Mouse (Mus musculus) frontal cortex, adult (tissue): ENCODE data around the gene Aldh1a2.

Experiments
- ATAC-seq: cut with Nextera tagmentation; 2 replicates; pipeline ENCODE4 v1.9.2; 2017; ENCODE audit warnings: mild to moderate bottlenecking, moderate library complexity, mixed read lengths; ENCODE audit not compliant: low TSS enrichment

The Aldh1a2 gene

GRCm38 (mm10) chr9:71289810-71290209, 74.2 kb downstream of the Aldh1a2 start:
- ATAC-seq = no peak

GRCm38 (mm10) chr9:71290730-71291129, 75.1 kb downstream of the Aldh1a2 start:
- no peak for ATAC-seq

DNA sequence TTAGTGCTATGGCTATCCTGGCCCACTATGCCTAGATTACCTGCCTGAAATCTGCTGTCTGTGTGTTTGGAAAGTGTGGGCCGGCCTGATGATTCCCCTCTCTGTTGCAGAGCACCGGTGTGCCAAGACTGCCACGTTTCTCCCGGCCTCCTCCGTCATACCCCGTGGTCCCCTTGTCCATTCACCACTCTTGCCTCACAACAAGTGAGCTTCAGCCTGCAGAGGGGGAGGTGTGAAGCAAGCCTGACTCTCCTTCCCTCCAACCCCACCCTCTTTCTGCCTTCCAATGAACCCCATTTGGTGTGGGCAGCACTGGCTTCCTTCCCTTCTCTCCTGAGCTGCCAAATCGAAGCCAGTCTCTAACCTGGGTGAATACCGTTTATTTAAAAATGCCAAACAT, 79.9 kb downstream of the Aldh1a2 start:
- ATAC-seq = no peak

DNA sequence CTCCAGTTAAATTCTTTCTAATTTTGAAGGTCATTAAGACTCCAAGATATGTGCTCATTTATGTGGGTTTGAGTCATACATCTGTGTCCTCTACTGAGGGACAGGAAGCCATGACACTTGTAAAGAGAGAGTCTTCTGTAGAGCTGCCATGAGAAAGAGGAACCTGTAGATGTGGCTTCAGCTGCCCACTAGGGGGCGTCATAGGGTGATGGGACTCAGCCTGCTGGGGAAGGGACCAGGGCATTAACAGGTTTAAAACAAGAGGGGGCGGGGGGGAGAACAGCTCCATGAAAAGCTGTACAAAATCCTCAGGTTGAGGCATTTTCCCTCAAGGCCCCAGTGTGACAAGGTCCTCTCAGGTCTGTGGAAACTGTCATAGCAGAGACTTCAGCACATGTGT, 88.0 kb downstream of the Aldh1a2 start:
- no peak for ATAC-seq

DNA sequence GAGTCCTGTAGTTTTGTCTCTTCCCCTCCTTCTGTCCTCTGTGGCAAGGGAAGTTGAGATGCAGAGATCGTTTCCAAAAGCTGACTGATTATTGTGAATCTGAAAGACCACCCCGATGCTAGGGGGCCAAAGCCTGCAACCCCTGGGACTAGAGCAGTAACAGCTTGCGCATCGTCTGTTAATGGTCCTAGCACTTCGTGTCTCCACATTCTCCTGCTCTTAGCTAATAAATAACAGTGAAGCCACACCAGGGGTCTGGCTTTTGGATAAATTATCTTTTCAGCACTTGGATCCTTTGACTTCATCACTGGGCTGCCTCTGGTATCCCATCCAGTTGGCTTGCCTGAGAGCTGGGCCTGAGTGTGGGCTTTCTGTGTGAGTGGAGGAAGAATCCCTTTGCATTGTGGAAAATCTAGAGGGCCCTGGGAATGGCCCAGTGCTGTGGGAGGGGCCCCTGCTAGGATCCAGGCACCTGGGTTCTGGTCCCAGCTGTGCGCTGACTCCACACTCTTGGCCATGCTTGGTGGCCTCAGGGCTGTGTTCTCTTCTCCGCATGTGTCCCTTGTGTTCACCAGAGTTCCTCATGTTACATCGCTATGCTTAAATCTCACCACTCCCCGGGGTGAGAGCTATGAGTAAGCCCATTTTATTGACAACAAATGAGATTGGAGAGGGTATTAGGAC, 91.7 kb downstream of the Aldh1a2 start:
- ATAC-seq = no peak

- no peak for ATAC-seq
Measured at GRCm38 (mm10) chr9:71315960-71316359, 100.4 kb downstream of the Aldh1a2 start.

GRCm38 (mm10) chr9:71317096-71317920, 101.7 kb downstream of the Aldh1a2 start:
- ATAC-seq = no peak

- no peak for ATAC-seq
Measured at GRCm38 (mm10) chr9:71317921-71318241, 102.3 kb downstream of the Aldh1a2 start.

DNA sequence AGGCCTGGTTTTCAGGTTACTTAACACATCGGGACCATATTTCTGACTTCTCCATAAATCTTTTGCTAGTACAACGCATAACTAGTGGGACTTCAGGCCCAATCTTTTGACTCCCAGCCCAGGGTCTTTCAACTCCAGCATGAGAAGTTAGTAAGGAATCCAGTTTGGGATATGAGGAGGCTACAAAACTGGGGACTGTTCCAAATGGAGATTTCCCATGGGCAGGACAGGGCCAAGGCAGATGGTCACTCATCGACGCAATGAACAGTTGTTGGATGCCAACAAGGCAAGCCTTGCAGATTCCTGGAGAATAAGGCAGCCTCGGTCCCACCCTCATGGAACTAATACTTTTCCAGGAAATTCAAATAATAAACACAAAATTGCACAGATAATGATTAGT, 104.2 kb downstream of the Aldh1a2 start:
- ATAC-seq = no peak

DNA sequence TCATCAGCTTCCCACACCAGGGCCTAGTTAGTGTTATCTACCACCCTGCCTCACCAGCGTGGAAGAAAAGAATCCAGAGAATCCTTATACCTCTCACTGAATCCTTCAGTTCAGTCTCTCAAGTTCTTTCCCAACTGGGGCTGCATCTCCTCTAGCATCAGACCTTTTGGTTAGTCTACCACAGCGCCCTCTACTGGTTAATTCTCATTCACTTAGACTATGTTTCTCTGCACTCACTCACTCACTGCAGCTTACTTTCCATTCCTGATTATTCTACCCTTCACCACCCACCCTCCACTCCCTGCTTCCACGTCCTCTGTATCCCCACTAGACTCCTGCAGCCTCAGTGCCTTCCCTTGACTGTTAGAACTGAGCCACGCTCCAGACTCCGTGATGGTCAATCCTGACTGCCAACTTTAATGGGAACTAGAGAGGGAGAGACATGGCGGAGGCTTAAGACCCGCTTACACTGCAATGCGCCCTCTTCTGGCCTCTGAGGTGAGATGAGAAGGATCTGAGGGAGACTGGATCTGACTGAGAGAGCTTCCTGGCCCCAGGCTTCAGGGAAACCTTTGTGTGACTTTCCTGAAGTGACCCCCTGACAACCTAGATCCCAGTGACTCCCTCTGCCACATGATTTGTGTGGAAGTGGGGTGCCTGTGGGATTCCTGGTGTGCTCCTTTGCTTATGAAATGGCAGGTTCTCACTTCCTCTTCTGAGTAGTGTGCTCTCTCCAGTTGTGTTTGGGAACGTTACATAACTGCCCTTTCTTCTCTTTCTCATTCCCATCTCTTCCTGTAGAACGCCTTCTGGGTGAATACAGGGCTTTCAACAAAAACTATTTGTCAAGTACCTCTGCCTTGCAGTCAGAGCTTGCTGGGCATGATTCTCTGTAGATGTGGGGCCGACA, 104.9 kb downstream of the Aldh1a2 start:
- no peak for ATAC-seq

GRCm38 (mm10) chr9:71321436-71321835, 105.8 kb downstream of the Aldh1a2 start:
- ATAC-seq = no peak

- no peak for ATAC-seq
Measured at GRCm38 (mm10) chr9:71321871-71322270, 106.3 kb downstream of the Aldh1a2 start.

- ATAC-seq = no peak
Measured at GRCm38 (mm10) chr9:71323303-71323952, 107.8 kb downstream of the Aldh1a2 start.

GRCm38 (mm10) chr9:71324060-71324459, 108.5 kb downstream of the Aldh1a2 start:
- no peak for ATAC-seq

- ATAC-seq = no peak
Measured at GRCm38 (mm10) chr9:71326261-71326660, 110.7 kb downstream of the Aldh1a2 start.

DNA sequence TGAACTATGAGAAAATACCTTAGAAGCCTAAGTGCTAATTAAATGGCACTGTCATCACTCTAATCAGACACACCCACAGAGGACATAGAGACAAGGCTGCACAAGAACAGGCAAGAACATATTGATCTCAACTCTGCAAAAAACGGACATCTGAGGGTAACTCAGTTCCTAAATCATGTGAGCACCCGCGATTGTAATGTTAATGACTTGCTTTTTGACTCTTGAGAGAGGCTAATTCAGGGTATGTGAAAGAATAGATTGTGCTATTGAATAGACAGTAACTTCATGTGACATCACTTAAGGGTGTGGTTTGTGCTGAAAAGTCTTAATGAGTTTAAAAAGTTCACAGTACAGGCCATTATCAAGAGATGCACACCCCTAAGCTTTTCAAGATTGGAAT, 116.1 kb downstream of the Aldh1a2 start:
- no peak for ATAC-seq

DNA sequence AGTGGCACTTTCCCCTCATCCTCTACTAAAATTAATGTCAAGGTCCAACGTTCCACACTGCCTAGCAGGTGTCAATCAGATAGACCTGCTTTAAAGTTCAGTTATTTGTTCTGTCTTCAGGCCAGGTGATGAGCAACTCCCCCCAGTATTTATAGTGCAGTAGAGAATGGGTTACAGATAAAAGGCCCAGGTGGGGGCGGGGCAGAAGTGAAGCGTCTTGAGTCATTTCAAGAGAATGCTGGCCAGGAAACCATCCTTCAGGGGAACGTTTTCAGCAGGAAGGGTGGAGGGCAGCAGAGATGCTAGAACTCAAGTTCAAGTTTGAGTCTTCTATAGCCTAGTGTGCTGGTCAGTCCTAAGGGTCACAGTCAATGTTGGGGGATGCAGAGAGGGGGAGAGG, 121.1 kb downstream of the Aldh1a2 start:
- no peak for ATAC-seq

DNA sequence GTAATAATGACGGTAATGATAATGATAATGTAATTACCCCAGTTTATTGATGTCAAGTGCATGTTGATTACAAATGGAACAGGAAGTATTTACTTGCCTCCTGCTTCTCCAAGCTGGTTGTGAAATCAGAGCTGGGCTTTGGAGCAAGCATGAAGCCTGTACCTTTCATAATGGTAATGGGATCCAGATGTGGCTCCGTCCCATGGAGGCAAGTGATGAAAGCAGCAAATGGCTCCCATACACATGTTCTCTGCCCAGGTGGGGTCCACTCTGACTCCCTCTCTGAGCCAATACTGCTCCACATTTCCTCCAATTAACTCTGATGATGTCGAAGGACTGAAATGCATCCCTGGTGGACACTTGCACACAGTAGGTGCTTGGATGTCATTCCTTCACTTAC, 121.8 kb downstream of the Aldh1a2 start:
- no peak for ATAC-seq

DNA sequence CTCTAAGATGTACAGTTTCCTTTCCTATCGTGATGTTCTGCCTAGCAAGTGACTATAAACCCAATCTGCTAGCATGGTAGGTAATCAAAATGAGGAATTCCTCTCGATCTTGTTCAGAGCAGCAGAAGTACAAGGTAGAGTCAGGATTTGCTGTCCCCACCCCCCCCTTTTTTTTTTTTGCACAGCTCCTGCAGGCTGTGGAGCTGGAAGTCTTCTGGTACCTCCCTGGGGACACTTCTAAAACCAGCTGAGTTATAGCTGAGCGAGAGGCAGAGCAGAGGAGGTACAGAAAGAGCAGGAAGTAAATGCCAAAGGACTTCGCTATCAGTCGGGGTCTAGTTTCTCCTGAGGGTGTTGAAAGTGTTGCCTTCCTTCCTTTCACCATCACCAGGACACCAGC, 124.5 kb downstream of the Aldh1a2 start:
- ATAC-seq = no peak
